Mouse (Mus musculus) midbrain, embryonic 11.5 days (tissue): ENCODE results near the gene Ahnak. TPM values are rescaled to one million over a fixed set of nuclear protein-coding genes. Genes with fewer than 3 reads are reported as not detected.

ENCODE experiments used
- ATAC-seq: fragments of 200-750 bp; cut with Nextera tagmentation; 2 replicates; pipeline ENCODE4 v1.8.0; 2017; ENCODE audit warnings: moderate TSS enrichment, moderate library complexity; ENCODE audit not compliant: low FRiP score
- DNase-seq: peaks from one replicate; pipeline ENCODE4 v3.0.0; 2015; ENCODE audit warnings: low spot score; ENCODE audit errors: missing footprints
- H3K27ac ChIP-seq: fragments of 300-500 bp; sonication (generic); 2 replicates; pipeline ENCODE4 v1.5.1; 2014; ENCODE audit warnings: low read depth, low read length
- H3K27me3 ChIP-seq: fragments of 300-500 bp; sonication (generic); 2 replicates; pipeline ENCODE4 v1.6.1; 2014; ENCODE audit warnings: mild to moderate bottlenecking, low read length, moderate library complexity, mixed read lengths; ENCODE audit not compliant: control insufficient read depth, insufficient read depth
- H3K36me3 ChIP-seq: fragments of 300-500 bp; sonication (generic); 2 replicates; pipeline ENCODE4 v1.6.1; 2014; ENCODE audit warnings: mild to moderate bottlenecking, low read length, moderate library complexity, mixed read lengths; ENCODE audit not compliant: control insufficient read depth, insufficient read depth
- H3K4me1 ChIP-seq: fragments of 300-500 bp; sonication (generic); 2 replicates; pipeline ENCODE4 v1.6.1; 2014; ENCODE audit warnings: low read length; ENCODE audit not compliant: control insufficient read depth, insufficient read depth
- H3K4me2 ChIP-seq: fragments of 300-500 bp; sonication (generic); 2 replicates; pipeline ENCODE4 v1.6.1; 2014; ENCODE audit warnings: mild to moderate bottlenecking, moderate library complexity
- H3K4me3 ChIP-seq: fragments of 300-500 bp; sonication (generic); 2 replicates; pipeline ENCODE4 v1.5.1; 2014; ENCODE audit warnings: low read depth, low read length
- H3K9ac ChIP-seq: fragments of 300-500 bp; sonication (generic); 2 replicates; pipeline ENCODE4 v1.6.1; 2014; ENCODE audit warnings: low read length
- H3K9me3 ChIP-seq: fragments of 300-500 bp; sonication (generic); 2 replicates; pipeline ENCODE4 v1.6.1; 2016; ENCODE audit warnings: low read length; ENCODE audit not compliant: control insufficient read depth
- WGBS: fragments of 180-500 bp; shearing (Covaris S2); extraction: QIAGEN DNeasy Blood & Tissue Kit; methylation state at CpG from one replicate; pipeline ENCODE4 v1.1.7; 2014; 5-methylcytosine and 5-hydroxymethylcytosine counted together
- polyA plus RNA-seq: library from polyadenylated mRNA; unstranded; fragments of >200 nt; fragmentation: Nextera tagmentation; extraction: Ambion mirVana; gene quantifications from 2 replicates; pipeline ENCODE4 v1.2.1, GENCODE M21; 2014

Gene Ahnak
- polyA plus RNA-seq, 1 experiment from 2014 or later: 6.3 TPM

DNA sequence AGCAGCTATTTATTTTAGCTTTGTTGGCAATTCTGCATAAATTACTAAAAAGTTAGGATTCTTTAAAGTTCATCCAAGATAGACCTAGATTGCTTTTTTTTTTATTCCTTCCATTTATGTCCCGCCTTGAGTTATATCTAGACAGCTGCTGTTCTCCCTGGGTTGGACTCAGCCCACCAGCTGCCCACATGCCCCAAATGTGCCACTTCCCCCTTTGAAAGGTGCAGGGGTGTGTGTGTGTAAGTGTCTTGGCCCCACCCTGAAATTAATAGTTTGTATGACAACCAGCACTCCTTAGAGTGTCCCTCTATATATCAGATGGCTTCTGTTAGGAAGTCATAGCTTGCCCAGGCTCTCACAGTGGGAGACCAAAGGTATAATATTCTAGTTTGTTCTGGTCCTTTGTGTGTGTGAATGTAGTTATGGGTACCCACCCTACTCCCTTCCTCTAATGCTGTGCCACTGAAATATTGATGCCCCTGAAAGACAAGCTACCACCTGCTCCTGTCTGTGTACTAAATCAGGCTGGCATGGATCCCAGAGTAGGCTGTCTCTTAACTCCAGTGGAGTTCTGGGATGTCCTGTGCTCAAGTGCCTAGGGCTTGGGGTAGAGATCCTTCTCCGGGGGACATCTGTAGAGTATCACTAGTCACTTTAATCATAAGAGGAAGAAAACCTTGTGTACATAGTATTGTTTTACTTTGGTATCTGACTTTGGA is 7.5 kb upstream of the Ahnak start:
- H3K9ac ChIP-seq: no peak overlapping the region
- 90% methylated on average over 2 of the region's 2 CpGs for WGBS
- H3K4me1 ChIP-seq: peaks cover 16% of the 10 kb centered on the region
- H3K27ac ChIP-seq: no peak overlapping the region
- ATAC-seq: no peak
- peaks cover 16% of the 10 kb centered on the region for H3K36me3 ChIP-seq
- H3K4me2 ChIP-seq: no peak overlapping the region
- H3K27me3 ChIP-seq: no peaks in the 10 kb centered on the region
- no peak overlapping the region for H3K4me3 ChIP-seq
- no peak for DNase-seq
- no peaks in the 10 kb centered on the region for H3K9me3 ChIP-seq

DNA sequence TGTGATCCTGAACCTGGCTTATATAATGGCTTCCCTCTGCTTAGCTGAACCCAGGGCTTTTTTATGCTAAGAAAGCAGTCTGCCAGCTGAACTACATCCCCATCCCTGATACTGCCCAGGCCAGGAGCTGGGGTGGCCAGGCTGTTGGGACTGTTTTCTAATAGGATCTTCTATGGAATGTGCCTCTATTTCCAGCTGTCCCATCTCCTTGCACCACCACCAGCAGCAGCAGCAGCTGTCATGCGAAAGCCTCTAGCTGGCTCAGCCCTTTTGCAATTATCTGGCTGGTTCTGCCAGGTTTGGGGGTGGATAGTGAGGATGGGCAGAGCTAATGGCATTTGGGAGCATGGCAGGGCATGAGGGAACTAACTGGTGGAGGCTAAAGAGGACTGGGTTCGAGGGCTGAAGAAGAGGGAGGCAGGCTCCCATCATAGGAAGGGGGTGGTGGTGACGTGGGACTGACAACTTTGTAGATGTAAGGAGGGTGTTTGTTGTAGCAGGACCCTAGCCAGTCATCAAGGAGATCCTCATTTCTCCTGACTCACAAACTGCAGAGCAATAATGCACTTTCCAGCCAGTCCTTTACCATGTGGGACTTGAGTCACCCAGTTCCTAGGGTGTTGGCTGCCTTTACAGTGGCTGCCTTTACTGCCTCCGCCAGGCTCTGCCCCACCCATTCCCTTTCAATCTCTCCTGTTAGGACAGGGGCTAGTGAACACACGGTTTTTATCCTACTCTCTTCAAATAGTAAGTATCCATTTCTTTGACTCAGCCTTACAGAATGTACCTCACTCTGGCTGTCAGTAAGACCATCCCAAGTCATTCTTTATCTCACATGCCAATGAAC is 6.6 kb upstream of the Ahnak start:
- peaks cover 15% of the 10 kb centered on the region for H3K36me3 ChIP-seq
- H3K27me3 ChIP-seq: no peaks in the 10 kb centered on the region
- ATAC-seq (no peak), DNase-seq (no peak)
- no peak overlapping the region for H3K27ac ChIP-seq
- WGBS: 61% methylated on average over 5 of the region's 5 CpGs
- peaks cover 16% of the 10 kb centered on the region for H3K4me1 ChIP-seq
- H3K4me3 ChIP-seq: no peak overlapping the region
- no peak overlapping the region for H3K9ac ChIP-seq
- no peaks in the 10 kb centered on the region for H3K9me3 ChIP-seq
- no peak overlapping the region for H3K4me2 ChIP-seq

DNA sequence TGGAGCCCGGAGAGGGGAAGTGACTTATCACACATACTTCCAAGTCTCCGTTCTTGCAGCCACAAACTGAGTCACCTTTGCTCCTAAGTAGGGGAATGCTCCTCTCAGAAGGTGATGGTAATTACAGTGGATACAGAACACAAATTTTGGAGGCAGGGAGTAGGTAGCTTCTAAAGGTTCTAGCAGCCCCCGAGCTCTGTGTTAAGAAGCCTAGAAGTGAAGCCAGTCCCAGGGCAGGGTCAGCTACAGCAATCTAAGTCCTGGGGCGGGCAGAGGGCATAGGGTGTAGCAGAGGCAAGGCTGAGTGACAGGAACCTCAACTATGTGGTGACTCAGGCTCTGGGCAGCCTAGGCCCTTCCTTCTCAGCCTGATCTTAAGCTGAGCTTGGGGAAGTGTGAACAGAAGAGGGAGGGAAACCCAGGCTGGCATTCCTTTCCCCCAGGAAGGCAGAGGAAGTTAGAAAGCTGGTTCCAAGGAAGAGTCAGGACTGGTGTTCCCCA is 5.9 kb upstream of the Ahnak start:
- H3K27ac ChIP-seq: no peak overlapping the region
- no peak overlapping the region for H3K9ac ChIP-seq

DNA sequence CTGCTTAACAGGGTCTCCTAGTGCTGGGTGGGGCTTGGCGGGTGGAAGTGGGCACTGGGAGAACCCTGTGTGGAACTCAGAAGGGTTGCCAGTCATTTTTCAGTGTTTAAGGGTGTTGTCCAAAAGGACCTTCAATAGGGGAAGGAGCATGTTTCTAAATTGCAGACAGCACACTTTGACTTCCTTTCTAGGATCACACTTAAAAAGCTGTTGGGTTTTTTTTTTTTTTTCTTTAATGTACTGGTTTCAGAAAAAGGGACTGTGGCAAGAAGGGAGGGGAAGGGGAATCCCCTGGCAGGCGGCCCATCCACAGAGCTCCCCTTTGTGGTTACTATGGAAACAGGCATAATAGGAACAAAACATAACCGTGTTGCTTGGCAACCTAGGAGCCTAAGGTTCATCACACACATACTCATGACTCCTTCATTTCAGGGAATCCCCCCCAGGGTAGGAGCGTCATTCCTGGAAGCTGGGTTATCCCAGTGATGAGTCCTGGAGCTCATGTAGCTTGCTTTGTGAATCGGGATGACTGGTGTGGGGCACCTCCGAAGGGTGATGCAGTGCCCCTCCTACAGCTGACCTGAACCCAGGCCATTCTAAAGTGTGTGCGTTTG is 4.7 kb upstream of the Ahnak start:
- H3K9ac ChIP-seq: no peak overlapping the region
- WGBS: 5% methylated on average over 7 of the region's 7 CpGs
- peaks cover 2% of the 10 kb centered on the region; the same call in 1 of the 2 replicates for H3K36me3 ChIP-seq
- H3K4me3 ChIP-seq: no peak overlapping the region
- DNase-seq (peak; percentile 95), ATAC-seq (peak; percentile 88)
- peaks cover 22% of the 10 kb centered on the region for H3K4me1 ChIP-seq
- H3K27ac ChIP-seq: peak overlapping the region; percentile 1; the same call in 1 of the 2 replicates
- H3K4me2 ChIP-seq: peak overlapping the region; percentile 22; the same call in 1 of the 2 replicates
- peaks cover 15% of the 10 kb centered on the region for H3K27me3 ChIP-seq
- H3K9me3 ChIP-seq: no peaks in the 10 kb centered on the region

More for the DNA sequence above, 5.9 kb upstream of the Ahnak start:
- no peak for ATAC-seq
- WGBS: 57% methylated on average over 4 of the region's 4 CpGs
- Histone ChIP-seq H3K4me3 (no peak overlapping the region), H3K4me2 (no peak overlapping the region), H3K4me1 (peaks cover 16% of the 10 kb centered on the region), H3K27me3 (peaks cover 6% of the 10 kb centered on the region), H3K36me3 (peaks cover 12% of the 10 kb centered on the region), H3K9me3 (no peaks in the 10 kb centered on the region)
- DNase-seq: no peak

DNA sequence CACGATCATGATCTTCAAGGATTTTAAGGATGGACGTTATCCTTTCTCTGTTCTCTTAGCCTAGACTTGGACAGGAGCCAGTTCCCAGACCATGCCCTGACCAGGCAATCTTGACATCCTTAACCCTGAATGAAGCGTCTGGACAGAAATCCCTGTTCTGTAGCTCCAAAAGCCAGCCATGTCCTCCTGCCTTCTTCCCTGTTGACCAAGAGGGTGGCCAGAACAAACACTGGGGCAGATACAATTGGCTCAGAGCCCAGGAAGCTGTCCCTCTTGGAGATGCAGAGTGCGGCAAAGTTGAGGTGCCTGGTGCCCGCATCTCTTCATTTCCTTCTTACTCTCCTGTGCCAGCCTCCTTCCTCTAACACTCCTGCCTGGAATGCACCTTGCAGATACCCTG is 3.2 kb upstream of the Ahnak start:
- ATAC-seq: no peak
- WGBS: 78% methylated on average over 5 of the region's 5 CpGs
- H3K9ac ChIP-seq: no peak overlapping the region
- no peaks in the 10 kb centered on the region for H3K9me3 ChIP-seq
- H3K4me1 ChIP-seq: peaks cover 29% of the 10 kb centered on the region
- peak; percentile 80 for DNase-seq
- H3K27me3 ChIP-seq: peaks cover 20% of the 10 kb centered on the region
- H3K36me3 ChIP-seq: no peaks in the 10 kb centered on the region
- H3K4me3 ChIP-seq: no peak overlapping the region
- no peak overlapping the region for H3K27ac ChIP-seq
- no peak overlapping the region for H3K4me2 ChIP-seq

DNA sequence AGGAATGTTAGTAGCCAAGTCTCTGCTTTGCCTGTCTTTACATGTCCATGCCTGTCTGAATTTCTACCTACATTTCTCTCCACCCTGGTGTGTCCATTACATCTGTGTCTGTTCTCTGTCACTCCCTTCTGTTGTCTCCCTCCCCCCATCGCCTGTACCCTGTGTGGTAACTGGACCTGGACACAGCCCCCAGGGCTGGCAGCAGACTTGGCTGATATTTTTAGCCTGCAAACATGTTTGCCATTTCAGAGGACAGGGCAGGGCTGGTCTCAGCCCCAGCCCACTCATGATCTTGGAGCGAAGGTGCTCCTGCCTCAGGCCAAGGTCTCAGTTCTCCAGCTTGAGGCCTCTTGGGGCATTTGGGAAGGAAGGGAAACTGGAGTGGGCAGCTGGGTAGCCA is 1.3 kb upstream of the Ahnak start:
- Histone ChIP-seq H3K4me3 (no peak overlapping the region), H3K27me3 (peaks cover 20% of the 10 kb centered on the region), H3K9ac (no peak overlapping the region), H3K36me3 (no peaks in the 10 kb centered on the region), H3K9me3 (no peaks in the 10 kb centered on the region), H3K27ac (no peak overlapping the region), H3K4me1 (peaks cover 29% of the 10 kb centered on the region), H3K4me2 (no peak overlapping the region)
- no peak for ATAC-seq
- WGBS: 41% methylated on average over 2 of the region's 2 CpGs
- peak; percentile 79 for DNase-seq

DNA sequence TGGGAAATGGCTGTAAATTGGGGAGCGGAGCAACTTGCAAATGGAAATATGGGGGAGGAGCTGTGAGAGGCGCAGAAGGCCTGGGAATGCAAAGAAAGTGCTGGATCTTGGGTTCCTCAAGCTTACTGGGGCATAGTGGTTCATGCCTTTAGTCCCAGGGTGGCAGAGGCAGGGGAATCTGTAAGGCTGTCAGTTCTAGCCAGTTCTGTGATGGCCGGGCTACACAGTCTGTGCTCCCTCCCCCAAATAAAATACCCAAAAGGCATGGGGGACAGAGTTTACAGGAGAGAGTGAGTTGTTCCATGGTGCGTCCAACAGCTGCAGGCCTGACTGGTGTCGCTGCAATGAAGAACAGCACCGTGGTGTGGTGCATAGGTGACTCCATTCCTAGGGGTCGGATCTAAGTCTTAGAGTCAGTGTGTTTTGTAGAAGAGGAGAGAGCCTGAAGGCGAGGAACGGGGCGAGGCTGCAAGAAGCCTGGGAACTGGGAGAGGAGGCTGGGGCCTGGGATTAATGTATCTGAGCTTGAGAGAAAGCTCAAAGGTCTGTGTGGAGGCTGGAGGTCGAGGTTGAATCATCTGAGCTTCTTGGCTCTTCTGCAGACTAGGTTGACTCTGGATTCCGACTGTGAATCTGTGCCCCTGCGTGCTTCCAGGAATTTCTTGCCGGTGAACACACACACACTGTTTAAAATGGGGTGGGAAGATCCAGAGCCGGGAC is 578 bp upstream of the Ahnak start:
- 12% methylated on average over 15 of the region's 15 CpGs for WGBS
- H3K27ac ChIP-seq: no peak overlapping the region
- H3K9ac ChIP-seq: no peak overlapping the region
- DNase-seq (peak; percentile 85), ATAC-seq (no peak)
- no peaks in the 10 kb centered on the region for H3K36me3 ChIP-seq
- H3K4me2 ChIP-seq: peak overlapping the region; percentile 83
- H3K4me1 ChIP-seq: peaks cover 29% of the 10 kb centered on the region
- H3K9me3 ChIP-seq: no peaks in the 10 kb centered on the region
- peaks cover 20% of the 10 kb centered on the region for H3K27me3 ChIP-seq
- H3K4me3 ChIP-seq: peak overlapping the region; percentile 46

DNA sequence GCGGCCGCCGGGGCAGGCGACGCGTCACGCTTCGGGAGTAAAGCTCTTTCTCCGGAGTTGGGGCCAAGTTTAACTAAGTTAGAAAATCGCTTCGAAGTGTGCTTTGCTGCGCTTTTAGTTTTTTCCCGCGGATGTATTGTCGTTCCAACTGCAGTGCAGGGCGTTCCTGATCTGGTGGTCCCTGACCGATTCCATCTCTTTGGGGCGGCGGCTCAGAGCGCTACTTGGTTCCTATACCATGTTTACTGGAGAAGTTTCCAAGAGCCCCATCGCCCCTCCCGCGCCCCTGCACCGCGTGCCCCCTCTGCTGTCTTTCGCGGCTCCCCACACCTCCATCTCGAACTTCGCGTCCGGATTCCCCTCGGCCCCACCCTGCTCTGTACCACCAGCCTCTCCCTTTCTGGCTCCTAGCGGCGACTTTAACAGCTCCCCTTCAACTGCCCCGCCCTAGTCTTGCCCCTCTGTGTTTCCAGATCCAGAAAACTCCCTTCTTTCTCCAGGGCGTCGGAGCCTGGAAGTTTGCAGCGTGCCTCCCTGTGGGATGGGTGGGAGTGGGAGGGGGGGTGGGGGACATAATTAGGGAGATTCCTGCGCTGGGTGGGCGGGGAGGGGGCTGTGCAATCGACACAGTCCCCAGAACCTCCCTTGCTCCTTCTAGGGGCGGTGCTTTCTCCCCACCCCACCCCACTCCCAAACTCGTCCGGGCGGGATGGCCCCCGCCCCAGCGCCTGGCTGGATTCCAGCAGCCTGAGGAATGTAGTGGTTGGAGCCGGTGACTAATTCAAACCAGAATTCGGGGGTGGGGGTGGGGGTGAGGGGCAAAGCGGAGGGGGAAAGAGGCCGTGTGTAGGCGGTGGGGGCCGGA is 715 bp downstream of the Ahnak start:
- DNase-seq: peak; percentile 96
- Histone ChIP-seq H3K4me2 (peak overlapping the region; percentile 83), H3K36me3 (no peaks in the 10 kb centered on the region), H3K27ac (no peak overlapping the region), H3K4me1 (peaks cover 16% of the 10 kb centered on the region), H3K4me3 (peak overlapping the region; percentile 46), H3K9me3 (no peaks in the 10 kb centered on the region), H3K9ac (peak overlapping the region; percentile 61), H3K27me3 (peaks cover 20% of the 10 kb centered on the region)
- peak; percentile 63 for ATAC-seq
- under 1% methylated on average over 53 of the region's 53 CpGs for WGBS
